Mouse (Mus musculus) T-helper 17 cell (primary cell): ENCODE results near the gene Zw10.

Source experiments
- in situ Hi-C, 2 experiments: fragments of 300-600 bp; cut with MboI, MseI; formaldehyde crosslinking; loops; 1 replicate in 1 of 2; 2 replicates in 1 of 2; pipeline ENCODE4 v1.15.1; 2025; ENCODE audit warnings: high pct_unique_total_duplicates in 2 of 2

Zw10 gene

DNA sequence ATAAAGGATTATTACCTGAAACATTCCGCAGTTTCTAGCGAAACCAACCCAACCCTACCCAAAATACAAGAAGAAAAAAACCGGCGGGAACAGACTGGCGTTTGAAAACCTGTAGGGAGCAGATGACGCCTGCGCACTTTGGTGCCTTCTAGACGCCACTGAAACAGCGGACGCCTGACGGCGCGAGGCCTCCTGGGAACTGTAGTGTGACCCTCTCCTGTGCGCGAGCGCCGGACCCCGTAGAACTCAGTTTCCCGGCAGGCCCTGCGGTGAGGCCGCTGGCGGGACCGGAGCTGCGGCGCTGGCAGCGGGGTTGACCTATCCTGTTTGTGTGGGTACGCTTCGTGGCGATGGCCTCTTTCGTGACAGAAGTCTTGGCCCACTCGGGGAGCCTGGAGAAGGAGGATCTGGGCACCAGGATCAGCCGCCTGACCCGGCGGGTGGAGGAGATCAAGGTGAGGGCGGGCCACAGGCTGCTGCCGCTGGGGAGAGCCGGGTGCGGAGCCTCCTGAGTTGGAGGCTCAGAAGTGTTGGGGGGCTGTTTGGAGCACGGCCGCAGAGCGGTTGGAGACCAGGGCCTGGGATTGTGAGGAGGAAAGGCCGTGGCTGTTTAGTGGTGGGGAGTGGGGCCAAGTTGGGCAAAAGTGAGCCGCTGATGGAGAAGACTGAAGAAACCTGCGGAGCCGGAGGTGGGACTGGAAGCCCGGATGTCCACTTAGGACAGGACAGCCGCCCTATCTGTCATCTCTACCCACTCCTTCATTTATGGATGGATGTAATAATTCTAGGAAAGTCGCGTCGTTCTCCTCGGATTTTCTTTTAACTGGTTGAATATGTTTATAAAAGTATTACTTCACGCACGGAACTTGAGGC is at the start of gene Zw10:
Gene Zw10, plus strand, starts transcription at position 281 of the 873 bp plus-strand sequence.
- in situ Hi-C loops: loop anchor here in 1 of 2 experiments (5.0 kb wide), 1 partner anchor 63 kb away; no protein-coding TSS in a partner anchor

DNA sequence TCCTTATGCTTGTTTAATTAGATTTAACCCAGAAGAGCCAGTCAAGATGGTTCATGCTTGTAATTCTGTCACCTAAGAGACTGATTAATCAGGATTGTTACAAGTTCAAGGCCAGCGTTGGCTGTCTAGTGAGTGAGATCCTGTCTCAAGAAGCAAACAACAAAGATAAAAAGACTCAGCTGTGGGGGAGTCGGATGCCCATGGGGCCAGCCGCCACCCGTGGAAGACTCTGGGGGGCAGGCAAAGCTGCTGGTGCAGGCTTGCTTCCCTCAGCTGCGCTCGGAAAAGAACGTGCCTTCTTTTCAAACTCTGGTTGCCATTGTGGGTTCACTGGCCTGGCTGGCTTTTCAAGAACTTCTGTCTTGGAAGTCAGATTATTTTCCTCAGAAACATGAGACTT is 39.6 kb upstream of the Zw10 start:
- in situ Hi-C loops: no loop called here

DNA sequence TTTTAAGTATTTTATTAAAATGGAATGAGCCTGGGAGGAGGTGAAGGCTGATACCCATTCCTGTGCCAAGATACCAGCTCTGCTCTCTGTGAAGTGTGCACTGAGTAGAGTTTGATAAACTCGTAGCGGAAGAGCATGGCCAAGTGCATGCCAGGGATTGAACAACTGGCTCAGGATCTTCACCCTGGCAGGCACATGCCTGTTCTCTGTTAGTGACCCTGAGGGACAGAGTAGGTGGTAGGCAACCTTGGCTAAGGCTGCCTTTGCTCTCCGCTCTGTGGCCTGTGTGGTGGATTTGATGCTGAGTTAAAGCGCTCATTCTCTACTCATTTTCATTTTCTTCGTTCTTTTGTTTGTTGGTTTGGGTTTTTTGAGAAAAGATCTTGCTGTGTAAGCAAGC is 34.1 kb upstream of the Zw10 start:
- in situ Hi-C loops: no loop called here

DNA sequence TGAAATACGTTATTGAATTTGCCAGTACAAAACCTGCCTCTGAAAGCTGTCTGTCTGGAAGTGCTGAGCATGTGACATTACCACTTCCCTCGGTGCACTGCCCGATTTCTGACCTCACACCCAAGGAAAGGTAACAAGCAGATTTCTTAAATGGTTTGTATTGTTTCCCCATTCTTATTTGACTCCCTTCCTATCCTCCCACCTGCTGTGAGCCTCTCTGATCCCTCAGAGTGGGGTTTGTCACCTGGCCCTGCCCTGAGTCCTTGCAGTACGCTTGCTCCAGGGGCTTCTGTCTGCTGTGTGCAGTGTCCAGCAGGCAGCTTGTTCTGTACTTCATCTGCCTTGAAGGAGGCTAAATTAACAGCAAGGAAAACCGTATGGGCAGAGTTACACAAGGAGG is 31.5 kb upstream of the Zw10 start:
- in situ Hi-C loops: no loop called here

DNA sequence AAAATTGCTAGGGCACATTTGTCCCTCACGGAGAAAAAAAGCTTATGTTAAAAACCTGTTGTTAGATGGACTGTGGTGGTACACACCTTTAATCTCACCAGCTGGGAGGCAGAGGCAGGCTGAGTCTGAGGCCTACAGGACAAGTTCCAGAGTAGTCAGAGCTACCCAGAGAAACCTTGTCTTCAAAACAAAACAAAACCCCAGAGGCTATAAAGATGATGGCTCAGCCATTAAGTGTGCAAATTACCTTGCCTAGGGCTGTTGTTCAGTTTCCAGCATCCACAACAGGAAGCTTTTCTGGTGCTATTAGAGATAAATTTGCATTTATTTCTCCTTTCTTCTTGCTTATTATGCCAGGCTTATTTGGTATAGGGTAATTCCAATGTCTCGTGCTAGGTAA is 30.9 kb upstream of the Zw10 start:
- in situ Hi-C loops: no loop called here

DNA sequence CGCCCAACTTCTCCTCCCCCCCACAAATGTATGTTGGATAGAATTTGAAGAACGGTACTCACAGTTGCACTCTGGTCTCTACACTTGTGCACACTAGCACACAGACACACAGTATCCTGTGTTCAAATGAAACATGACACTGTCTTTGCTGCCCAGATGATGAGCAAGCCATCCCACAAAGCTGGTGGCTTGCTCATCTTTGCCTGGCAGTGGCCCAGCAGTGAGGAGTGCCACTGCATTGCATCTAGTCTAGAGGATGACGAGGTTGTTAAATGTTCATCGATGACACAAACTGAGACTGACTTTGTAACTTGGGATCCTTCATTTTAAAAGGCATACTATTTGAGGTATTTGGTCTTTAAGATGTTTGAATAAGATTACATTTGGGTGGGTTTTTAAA is 20.6 kb upstream of the Zw10 start:
- in situ Hi-C loops: no loop called here

DNA sequence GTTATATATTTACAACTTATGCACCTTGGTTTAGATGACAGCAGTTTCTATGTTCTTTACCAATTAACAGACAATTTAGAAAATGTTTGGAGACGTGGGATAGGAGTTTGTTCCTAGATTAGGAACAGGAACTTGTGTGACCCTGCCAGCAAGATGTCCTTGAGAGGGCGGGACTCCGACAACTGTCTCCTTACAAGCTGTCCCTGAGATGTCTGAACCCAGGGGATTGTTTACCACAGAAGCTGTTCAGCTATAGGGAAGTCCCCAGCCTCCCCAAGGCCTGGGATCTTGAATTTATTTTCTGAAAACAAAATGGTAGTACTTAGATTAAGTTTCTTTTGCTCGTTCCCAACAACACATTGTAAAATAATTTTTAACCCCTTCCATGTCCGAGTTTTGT is 4.5 kb upstream of the Zw10 start:
- in situ Hi-C loops: loop anchor here in 1 of 2 experiments (5.0 kb wide), 1 partner anchor 574 kb away; no protein-coding TSS in a partner anchor

DNA sequence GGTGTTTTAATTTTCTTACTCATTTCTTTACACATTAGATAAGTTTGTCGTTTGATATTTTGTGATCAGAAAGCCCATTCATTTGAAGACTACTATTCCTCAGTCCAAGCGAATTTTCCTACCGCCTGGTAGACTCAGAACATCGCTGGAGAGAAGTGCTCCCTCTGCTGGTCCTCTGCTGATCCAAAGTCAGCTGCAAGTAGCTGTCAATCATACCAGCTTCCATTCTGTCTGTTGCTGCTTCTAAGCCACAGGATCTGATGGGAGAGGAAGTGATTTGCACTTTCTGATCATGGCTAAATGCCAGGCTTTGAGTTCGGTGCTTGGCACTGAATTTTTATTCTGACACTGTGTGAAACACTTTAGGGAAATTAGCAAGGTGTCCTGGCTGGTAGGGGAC is 4.1 kb upstream of the Zw10 start:
- in situ Hi-C loops: loop anchor here in 1 of 2 experiments (5.0 kb wide), 1 partner anchor 574 kb away; no protein-coding TSS in a partner anchor

DNA sequence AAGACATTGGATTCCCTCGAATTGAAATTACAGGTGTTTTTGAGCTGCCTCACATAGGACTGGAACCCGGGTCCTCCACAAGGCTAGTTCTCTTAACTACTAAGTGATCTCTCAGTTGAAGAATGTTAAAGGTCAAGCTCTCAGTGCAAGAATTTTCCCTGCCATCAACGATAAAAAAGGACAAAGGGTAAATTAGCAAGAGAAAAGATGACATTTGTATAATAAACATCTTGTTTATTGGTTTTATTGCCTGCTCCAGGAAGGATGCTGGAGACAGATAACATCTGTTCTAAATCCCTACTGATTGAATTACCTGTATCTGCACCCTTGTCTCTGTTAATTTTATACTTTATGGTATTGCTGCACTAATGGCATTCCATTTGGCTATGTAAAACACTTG is 1.4 kb upstream of the Zw10 start:
- in situ Hi-C loops: loop anchor here in 1 of 2 experiments (5.0 kb wide), 1 partner anchor 577 kb away; no protein-coding TSS in a partner anchor

DNA sequence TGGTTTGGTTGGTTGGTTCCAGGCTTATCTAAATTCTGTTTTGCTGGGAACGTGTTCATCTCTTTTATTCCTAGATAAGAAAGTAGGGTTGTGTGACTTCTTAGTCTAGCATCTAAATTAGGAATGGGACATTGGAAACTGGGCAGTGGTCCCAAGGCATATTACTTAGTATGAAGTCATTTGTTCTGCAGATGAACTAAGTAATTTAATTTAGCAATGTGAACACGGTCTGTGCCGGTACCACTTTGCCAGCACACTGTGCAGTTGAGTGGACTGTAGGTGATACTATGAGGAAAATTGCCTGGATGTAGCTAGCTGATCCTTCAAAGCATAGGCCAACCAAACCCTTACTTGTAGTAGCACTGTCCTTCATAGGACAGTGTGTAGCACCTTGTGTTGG is 21.4 kb downstream of the Zw10 start:
- in situ Hi-C loops: loop anchor here (5.0 kb wide), 1 partner anchor 410 kb away; the partner anchor contains the start of gene Ttc12 (in 2 of the 2)

DNA sequence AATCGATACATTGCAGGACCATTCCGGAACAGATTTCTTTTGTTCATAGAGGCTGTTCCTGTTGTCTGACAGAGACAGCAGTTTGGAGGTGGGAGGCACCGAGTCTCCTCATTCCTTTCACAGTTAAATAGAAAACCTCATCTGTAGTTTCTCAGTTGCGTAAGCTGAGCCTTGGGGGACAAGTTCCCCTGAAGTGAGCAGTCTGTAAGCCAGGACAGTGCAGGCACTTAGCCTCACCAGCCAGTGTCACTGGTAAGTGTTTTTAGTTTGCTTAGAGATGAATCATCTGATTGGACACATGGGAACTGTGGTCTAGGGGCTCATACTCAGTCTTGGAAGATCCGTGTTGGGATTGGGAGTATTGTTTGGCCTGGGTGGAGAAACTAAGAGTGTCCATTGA is 25.7 kb downstream of the Zw10 start, which contains the start of gene Tmprss5:
Gene Tmprss5, plus strand, starts transcription at position 154 of the 400 bp plus-strand sequence.
- in situ Hi-C loops: no loop called here

DNA sequence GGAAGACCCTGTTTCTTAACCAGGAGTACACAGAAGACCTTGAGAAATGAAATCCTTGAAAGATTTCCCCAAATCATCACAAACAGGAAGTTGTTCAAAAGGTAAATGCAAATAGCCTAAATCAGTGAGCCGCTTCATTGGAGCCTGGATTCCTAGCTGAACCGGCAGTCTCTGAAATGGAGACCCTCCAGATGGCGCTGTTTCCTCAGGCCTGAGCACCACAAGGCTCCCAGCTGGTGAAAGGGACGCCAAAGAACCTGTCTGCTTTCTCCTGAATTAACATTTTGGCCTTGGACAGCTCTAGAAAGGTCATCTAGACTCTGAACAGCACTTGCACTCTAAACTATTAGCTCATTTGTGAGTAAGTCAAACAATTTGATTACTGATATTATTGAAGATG is 26.1 kb downstream of the Zw10 start:
- in situ Hi-C loops: no loop called here

DNA sequence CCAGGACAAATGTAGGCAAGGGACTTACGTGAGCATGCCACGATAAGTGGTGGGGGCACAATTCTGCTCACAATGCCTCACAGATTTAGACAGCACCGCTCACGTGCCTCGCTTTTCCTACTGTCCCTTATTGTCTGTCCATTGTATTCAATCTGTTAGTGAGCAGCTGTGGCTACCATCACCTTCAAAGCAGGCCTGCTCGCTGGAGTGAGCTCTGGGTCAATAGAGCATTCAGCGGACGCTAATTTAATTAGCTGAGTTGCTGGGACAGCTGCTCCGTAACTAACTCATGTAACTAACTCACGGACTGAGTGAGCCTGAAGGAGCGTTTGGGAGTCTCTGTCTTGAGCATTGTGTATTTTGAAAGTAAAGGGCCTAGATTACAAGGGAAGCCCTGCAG is 31.9 kb downstream of the Zw10 start:
- in situ Hi-C loops: no loop called here

DNA sequence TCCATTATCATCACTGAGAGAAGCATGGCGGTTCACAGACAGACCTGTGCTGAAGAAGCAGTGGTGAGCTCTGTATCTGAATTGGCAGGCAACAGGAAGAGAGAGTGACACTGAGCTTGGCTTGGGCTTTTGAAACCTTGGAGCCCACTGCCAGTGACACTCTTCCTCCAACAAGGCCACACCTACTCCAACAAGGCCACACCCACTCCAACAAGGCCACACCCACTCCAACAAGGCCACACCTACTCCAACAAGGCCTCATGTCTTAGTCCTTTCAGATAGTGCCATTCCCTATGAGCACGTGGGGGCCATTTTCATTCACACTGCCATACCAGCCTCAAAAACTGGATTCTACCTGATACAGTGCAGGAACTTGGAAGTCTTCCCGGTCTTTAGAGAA is 43.5 kb downstream of the Zw10 start:
- in situ Hi-C loops: no loop called here

DNA sequence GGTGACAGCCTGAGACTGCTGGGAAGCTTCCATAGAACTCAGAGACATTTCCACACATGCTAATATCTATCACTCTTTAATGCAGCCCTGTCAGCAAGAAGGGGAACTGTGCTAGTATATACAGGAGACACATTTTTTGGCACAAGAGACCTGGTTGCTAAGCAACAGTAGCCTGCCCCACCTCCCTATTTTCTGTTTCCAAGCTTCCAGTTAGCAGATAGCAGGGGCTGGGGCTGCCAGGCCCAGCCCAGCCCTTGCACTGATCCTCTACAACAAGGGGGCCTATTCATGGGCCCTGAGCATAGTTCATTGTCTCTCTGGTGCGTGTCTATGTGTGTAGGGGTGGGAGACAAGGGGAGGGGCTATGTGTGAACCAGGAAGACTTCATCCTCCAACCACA is 46.9 kb downstream of the Zw10 start:
- in situ Hi-C loops: no loop called here

DNA sequence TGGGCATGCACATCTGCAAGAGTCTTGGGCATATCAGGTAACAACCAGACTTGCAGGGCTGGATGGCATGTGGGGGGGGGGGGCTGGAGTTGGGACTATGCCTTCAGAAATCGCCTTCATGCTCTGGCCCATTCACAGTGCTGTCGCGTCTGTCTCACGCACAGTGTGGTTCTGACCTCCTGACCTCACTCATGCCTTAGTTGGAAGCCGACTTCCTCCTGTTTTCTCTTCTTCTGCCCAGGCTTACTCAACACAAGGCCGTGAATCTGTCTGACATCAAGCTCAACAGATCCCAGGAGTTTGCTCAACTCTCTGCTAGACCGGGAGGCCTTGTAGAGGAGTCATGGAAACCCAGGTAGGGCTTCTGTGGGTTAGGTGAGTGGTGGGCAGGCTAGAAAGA is 53.7 kb downstream of the Zw10 start:
- in situ Hi-C loops: no loop called here

DNA sequence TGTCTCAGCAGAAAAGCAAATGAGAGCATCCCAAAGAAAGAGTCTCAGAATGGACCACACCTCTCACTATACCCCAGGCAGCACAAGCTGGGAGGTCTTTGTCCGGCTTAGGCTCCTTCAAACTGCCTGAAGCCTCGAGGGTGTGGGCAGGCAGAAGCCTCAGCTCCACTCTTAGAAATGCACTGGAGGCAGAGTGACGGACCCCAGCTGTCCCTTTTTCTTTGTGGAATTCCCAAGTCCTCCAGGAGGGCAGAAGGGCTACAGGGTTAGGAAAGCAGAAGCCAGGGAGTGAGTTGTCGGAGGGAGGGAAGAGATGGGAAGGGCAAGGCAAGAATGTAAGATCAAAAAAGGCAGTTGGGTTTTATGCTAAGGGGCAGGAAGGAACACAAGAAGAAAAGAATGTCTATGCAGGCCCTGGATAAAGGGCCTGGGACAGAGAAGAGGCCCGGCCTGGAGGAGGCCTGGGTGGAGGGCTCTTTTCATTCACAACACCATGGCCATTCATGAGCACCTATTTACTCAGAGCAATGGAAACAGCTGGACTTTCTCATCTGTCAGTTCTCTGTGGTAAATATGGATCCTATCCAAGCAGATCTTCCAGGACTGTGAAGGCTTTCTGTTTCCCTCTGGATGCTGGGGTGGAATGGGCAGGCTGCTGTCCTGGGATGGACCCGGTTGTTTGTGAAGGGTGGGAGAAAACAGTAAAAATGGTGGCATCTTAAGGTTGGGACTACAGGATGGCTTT is 55.2 kb downstream of the Zw10 start:
- in situ Hi-C loops: no loop called here

DNA sequence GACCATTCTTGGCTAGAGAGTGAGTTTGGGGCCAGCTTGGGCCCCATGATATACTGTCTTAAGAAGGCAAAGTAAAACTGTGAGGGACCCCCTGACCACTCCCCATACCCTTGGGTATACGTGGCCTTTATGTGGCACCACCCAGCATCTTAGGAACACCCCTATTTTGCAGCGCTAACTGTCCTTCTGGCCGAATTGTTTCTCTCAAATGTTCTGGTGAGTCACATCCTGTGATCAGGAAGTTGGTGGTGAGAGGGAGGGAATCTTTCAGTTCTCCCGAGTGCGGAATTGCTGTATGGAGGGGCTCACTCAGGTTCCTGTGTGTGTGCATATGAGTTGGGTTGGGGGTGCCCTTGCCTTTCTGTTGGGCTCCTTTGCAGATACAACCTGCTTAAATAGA is 55.9 kb downstream of the Zw10 start:
- in situ Hi-C loops: no loop called here

DNA sequence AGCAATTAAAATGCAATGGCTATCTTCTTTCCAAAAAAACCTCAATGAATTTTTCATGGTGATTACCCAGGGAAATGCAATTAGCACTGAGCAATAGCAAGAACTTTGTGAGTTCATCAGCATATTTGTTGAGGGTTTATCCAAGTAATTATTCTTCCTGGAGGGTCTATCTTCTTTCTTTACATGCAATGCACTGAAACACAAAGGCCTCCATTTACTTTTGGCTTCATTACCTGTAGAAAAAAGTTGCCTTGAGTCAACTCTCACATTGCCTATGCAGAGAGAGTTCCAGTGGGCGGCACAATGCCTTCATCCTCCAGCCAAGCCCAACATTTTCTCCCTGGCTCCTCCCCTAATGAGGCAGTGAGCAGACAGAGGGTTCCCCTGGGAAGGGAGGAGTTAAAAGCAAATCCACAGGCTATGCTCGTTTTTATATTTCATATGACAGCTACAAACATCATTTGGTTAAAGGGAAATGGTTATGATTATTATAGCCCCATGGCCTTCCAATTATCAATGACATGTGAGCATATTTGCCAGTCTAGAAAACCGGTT is 62.9 kb downstream of the Zw10 start:
- in situ Hi-C loops: no loop called here

DNA sequence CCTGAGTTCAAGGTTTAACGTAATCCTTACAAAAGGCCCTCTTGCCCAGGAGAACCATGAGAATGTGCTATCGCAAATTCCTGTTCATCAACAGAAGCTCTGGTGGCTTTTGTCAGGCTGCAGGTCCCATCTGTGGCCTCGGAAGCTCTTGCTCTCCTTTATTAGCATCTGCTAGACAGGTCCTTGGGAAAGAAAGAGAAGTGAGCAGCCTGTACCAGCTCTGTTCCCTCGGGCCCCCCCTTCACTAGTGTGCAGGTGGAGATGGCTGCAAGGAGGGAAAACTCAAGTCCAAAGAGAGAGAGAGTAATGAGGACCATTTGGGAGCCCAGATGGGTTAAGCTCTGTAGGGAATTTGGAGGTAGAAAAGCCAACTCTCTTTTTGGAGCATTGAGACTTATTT is 64.3 kb downstream of the Zw10 start:
- in situ Hi-C loops: no loop called here

DNA sequence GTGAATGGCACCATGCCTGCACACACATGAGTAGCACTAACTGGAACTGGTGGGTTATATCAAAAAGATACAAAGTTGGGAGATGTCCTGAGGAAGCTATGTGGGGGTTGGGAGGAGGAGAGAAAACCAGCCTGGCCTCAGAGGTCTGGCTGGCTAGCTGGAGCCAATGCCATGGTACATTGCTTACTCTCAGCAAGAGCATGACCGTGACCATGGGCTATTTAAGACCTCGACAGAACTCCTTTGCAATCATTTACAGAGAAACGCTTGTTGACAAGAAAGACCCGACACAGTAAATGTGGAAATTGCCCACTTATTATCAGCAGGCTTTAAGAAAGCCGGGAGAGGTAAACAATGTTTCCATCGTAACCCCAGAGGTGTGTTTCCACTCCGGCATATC is 70.3 kb downstream of the Zw10 start:
- in situ Hi-C loops: no loop called here
